Mouse (Mus musculus) forebrain, embryonic 11.5 days (tissue): ENCODE data around the gene Atp2a3. TPM values are rescaled to one million over a fixed set of nuclear protein-coding genes. Genes with fewer than 3 reads are reported as not detected.

ENCODE experiments used
- ATAC-seq: fragments of 200-750 bp; cut with Nextera tagmentation; replicated peaks from 2 replicates; pipeline ENCODE4 v1.8.0; 2017; ENCODE audit warnings: moderate TSS enrichment; ENCODE audit not compliant: low FRiP score
- DNase-seq: peaks from one replicate; pipeline ENCODE4 v3.0.0-alpha.2; 2017; ENCODE audit warnings: low spot score
- H3K27ac ChIP-seq: fragments of 300-500 bp; sonication (generic); 2 replicates; pipeline ENCODE4 v1.5.1; 2014; ENCODE audit warnings: low read depth, low read length
- H3K27me3 ChIP-seq: fragments of 300-500 bp; sonication (generic); 2 replicates; pipeline ENCODE4 v1.6.1; 2014; ENCODE audit warnings: mild to moderate bottlenecking, low read length, mixed read lengths; ENCODE audit not compliant: control insufficient read depth, insufficient read depth
- H3K36me3 ChIP-seq: fragments of 300-500 bp; sonication (generic); 2 replicates; pipeline ENCODE4 v1.6.1; 2014; ENCODE audit warnings: mild to moderate bottlenecking, low read length, moderate library complexity, mixed read lengths; ENCODE audit not compliant: control insufficient read depth, insufficient read depth
- H3K4me1 ChIP-seq: fragments of 300-500 bp; sonication (generic); replicated peaks from 2 replicates; pipeline ENCODE4 v1.6.1; 2014; ENCODE audit warnings: low read length, mixed read lengths; ENCODE audit not compliant: control insufficient read depth, insufficient read depth
- H3K4me2 ChIP-seq: fragments of 300-500 bp; sonication (generic); 2 replicates; pipeline ENCODE4 v1.6.1; 2014; ENCODE audit warnings: low read depth, mild to moderate bottlenecking, low read length, moderate library complexity, mixed read lengths; ENCODE audit not compliant: severe bottlenecking
- H3K4me3 ChIP-seq: fragments of 300-500 bp; sonication (generic); 2 replicates; pipeline ENCODE4 v1.5.1; 2014; ENCODE audit warnings: low read depth, low read length
- H3K9ac ChIP-seq: fragments of 300-500 bp; sonication (generic); 2 replicates; pipeline ENCODE4 v1.6.1; 2014; ENCODE audit warnings: low read length
- H3K9me3 ChIP-seq: fragments of 300-500 bp; sonication (generic); 2 replicates; pipeline ENCODE4 v1.6.1; 2016; ENCODE audit warnings: low read length, mixed read lengths; ENCODE audit not compliant: control insufficient read depth
- WGBS: fragments of 180-500 bp; shearing (Covaris S2); extraction: QIAGEN DNeasy Blood & Tissue Kit; methylation state at CpG from one replicate; pipeline ENCODE4 v1.1.7; 2014; 5-methylcytosine and 5-hydroxymethylcytosine counted together
- microRNA-seq: library from miRNA; unstranded; fragments of <30 nt; microRNA quantifications from one replicate; pipeline ENCODE4, GENCODE M21; 2016; ENCODE audit not compliant: insufficient number of aligned reads
- polyA plus RNA-seq: library from polyadenylated mRNA; unstranded; fragments of >200 nt; fragmentation: Nextera tagmentation; extraction: Ambion mirVana; gene quantifications from 2 replicates; pipeline ENCODE4 v1.2.1, GENCODE M21; 2014

The Atp2a3 gene
- polyA plus RNA-seq, 1 experiment from 2014 or later: 1.3 TPM

- no peak overlapping the region for H3K27ac ChIP-seq
- DNase-seq: peak; percentile 88
- WGBS: 26% methylated on average over 20 of the region's 20 CpGs
- no peaks in the 10 kb centered on the region for H3K36me3 ChIP-seq
- H3K9ac ChIP-seq: peak overlapping the region; percentile 55
- H3K4me1 ChIP-seq: no peaks in the 10 kb centered on the region; the same call in 1 of the 2 replicates
- peak overlapping the region; percentile 63 for H3K4me2 ChIP-seq
- H3K27me3 ChIP-seq: no peaks in the 10 kb centered on the region
- H3K9me3 ChIP-seq: no peaks in the 10 kb centered on the region
- peak overlapping the region; percentile 20 for H3K4me3 ChIP-seq
- ATAC-seq: peak; percentile 91
Measured at GRCm38 (mm10) chr11:73030821-73031498, 70.0 kb downstream of the Atp2a3 start.

DNA sequence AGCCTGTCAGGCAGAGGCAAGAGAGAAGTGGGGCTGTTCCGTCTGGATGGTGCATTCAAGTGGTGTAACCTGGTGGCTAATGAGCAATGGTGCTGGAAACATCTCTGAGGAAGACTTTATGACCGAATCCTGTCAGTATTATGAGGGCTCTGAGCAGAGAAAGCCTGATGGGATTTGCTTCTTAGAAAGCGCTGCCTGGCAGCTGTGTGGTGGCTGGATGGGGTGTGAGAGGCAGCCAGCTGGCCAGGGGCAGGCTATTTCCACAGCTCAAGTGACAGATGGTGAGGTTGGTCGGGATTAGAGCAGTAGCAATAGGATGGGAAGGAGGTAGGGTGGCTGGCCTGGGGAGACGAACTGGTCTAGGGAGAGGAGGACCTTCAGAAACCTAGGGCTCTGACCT is 70.6 kb downstream of the Atp2a3 start:
- ATAC-seq (no peak; the same call in none of the 2 replicates), DNase-seq (no peak)
- Histone ChIP-seq H3K4me2 (no peak overlapping the region), H3K4me1 (no peaks in the 10 kb centered on the region; the same call in 1 of the 2 replicates), H3K27me3 (no peaks in the 10 kb centered on the region), H3K9ac (peak overlapping the region; percentile 55; the same call in 1 of the 2 replicates), H3K4me3 (no peak overlapping the region), H3K27ac (no peak overlapping the region), H3K36me3 (no peaks in the 10 kb centered on the region), H3K9me3 (no peaks in the 10 kb centered on the region)
- 76% methylated on average over 5 of the region's 5 CpGs for WGBS

DNA sequence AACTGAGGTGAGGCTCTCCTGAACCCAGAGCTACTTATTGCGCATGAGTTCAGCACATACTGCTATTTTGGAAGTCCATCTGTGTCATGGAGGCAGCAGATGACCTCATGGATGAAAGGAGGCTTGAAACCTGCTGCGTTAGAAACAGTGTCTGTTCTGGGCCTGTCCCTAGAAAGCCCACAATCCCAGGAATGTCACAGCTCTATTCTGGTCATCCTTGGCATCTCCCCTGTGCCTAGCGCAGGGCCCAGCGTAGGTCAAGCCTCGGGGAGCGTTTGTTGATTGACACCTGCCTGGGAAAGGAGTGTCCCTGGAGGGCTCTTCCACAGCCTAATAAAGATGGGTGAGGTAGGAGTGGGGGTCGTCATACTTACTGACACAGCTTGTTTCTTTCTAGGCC is 75.1 kb downstream of the Atp2a3 start:
- no peak overlapping the region for H3K4me3 ChIP-seq
- H3K9me3 ChIP-seq: no peaks in the 10 kb centered on the region
- no peak overlapping the region for H3K4me2 ChIP-seq
- H3K27me3 ChIP-seq: no peaks in the 10 kb centered on the region
- H3K4me1 ChIP-seq: no peaks in the 10 kb centered on the region; the same call in 1 of the 2 replicates
- WGBS: 82% methylated on average over 7 of the region's 7 CpGs
- H3K36me3 ChIP-seq: no peaks in the 10 kb centered on the region
- no peak for ATAC-seq
- H3K27ac ChIP-seq: no peak overlapping the region
- no peak for DNase-seq
- no peak overlapping the region for H3K9ac ChIP-seq

DNA sequence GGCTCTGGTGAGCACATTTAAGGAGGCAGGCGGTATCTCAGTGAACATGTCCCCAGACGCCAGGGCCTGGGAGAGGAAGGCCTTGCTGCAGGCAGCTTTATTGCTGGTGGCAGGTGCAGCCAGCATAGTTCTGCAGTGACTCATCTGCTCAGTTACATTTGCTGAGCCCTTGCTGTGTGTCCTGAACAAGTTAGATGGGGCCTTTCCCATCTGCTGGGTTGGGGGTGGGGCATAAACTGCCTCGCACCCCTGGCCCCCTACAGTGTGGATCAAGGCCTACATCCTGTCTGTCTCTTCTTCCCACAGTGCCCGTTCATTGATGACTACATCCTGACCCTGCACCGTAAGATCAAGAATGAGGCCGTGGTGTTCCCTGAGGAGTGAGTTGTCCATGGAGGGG is 75.9 kb downstream of the Atp2a3 start:
- H3K9ac ChIP-seq: no peak overlapping the region
- ATAC-seq: no peak
- H3K36me3 ChIP-seq: no peaks in the 10 kb centered on the region
- no peak for DNase-seq
- no peaks in the 10 kb centered on the region for H3K27me3 ChIP-seq
- H3K27ac ChIP-seq: no peak overlapping the region
- H3K4me2 ChIP-seq: no peak overlapping the region
- H3K4me3 ChIP-seq: no peak overlapping the region
- 67% methylated on average over 6 of the region's 6 CpGs for WGBS
- H3K4me1 ChIP-seq: no peaks in the 10 kb centered on the region
- H3K9me3 ChIP-seq: no peaks in the 10 kb centered on the region

DNA sequence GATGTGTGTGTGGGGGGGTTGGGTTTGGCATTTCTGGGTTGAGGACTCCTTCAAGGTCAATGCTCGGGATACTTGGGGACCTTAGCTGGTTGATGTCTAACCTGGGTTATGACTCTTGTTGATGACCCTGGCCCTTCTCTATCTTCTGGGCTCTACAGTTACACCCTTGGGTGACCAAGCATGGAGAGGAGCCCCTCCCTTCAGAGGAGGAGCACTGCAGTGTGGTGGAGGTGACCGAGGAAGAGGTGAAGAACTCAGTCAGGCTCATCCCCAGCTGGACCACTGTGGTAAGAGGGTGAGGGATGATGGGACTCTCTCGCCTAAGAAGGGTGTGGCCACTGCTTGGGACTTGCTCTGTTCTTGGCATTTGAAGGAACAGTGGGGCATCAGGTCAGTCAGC is 76.7 kb downstream of the Atp2a3 start:
- Histone ChIP-seq H3K4me1 (no peaks in the 10 kb centered on the region), H3K4me2 (no peak overlapping the region), H3K9me3 (no peaks in the 10 kb centered on the region), H3K9ac (no peak overlapping the region), H3K27me3 (no peaks in the 10 kb centered on the region), H3K4me3 (no peak overlapping the region), H3K36me3 (no peaks in the 10 kb centered on the region), H3K27ac (no peak overlapping the region)
- WGBS: 87% methylated on average over 3 of the region's 3 CpGs
- ATAC-seq (no peak), DNase-seq (no peak)

- ATAC-seq (peak; percentile 50; the same call in 1 of the 2 replicates), DNase-seq (peak; percentile 74)
- Histone ChIP-seq H3K9me3 (no peaks in the 10 kb centered on the region), H3K9ac (no peak overlapping the region), H3K27me3 (no peaks in the 10 kb centered on the region), H3K4me1 (no peaks in the 10 kb centered on the region), H3K36me3 (no peaks in the 10 kb centered on the region), H3K4me2 (no peak overlapping the region), H3K27ac (no peak overlapping the region), H3K4me3 (no peak overlapping the region)
- whole genome bisulfite sequencing: 59% methylated on average over 9 of the region's 9 CpGs
Measured at GRCm38 (mm10) chr11:73039102-73039799, 78.3 kb downstream of the Atp2a3 start.

Small RNA genes within 50 kb of the gene (microRNA-seq; reads per million reads assigned to microRNA genes)
- not detected for gene Gm44467

Other genes starting within 250 kb of the Atp2a3 start
- gene Cyb5d2, start 165.0 kb upstream of the Atp2a3 start, polyA plus RNA-seq: 3.8 and 5.6 TPM in 2 replicates
- 10.6 and 11.0 TPM in 2 replicates for gene Zzef1, start 164.9 kb upstream of the Atp2a3 start, polyA plus RNA-seq
- 1.1 and 1.6 TPM in 2 replicates for gene P2rx1, start 37.9 kb downstream of the Atp2a3 start, polyA plus RNA-seq
- 4.7 and 5.2 TPM in 2 replicates for gene Camkk1, start 57.8 kb downstream of the Atp2a3 start, polyA plus RNA-seq
- 12.6 and 13.2 TPM in 2 replicates for gene Ncbp3, start 86.6 kb downstream of the Atp2a3 start, polyA plus RNA-seq
- 0.36 and 0.64 TPM in 2 replicates for gene Itgae, start 129.4 kb downstream of the Atp2a3 start, polyA plus RNA-seq
- gene Haspin, start 177.1 kb downstream of the Atp2a3 start, polyA plus RNA-seq: 22.0 and 23.6 TPM in 2 replicates
- 0.12 TPM in 1 of 2 replicates, not detected in the other for gene P2rx5, start 199.3 kb downstream of the Atp2a3 start, polyA plus RNA-seq
- gene Emc6, start 215.9 kb downstream of the Atp2a3 start, polyA plus RNA-seq: 122 and 135 TPM in 2 replicates
- gene Tax1bp3, start 215.9 kb downstream of the Atp2a3 start, polyA plus RNA-seq: 157 and 171 TPM in 2 replicates
- 19.7 and 19.8 TPM in 2 replicates for gene Ctns, start 237.9 kb downstream of the Atp2a3 start, polyA plus RNA-seq
- gene Shpk, start 238.3 kb downstream of the Atp2a3 start, polyA plus RNA-seq: 0.72 and 1.0 TPM in 2 replicates